In the genomic region with DNA sequence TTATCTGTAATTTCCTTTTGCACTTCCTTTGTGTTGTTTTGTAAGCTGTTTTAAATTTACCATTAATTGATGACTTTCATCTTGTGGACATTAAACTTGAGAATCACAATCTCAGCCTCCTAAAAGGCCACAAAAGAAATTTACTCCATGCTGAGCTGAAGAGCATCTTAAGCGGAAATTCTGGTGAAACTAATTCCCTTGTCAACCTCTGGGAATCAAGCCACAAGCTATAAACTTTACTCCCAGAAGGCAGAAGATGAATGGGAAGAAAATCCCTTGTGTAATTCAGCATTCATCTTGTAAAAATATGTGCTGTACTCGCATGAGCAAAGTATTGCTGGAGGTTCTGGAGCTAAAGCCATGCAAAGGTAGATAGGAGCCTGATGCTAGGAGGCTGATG, we compare ENCODE assay signal across 17 mouse cellular contexts.
DNase-seq lines count a peak whose midpoint lies in the region; ATAC-seq and TF ChIP-seq lines count a peak whose summit lies in the region.
"Had no signal": no experiment of that assay in that cellular context is flagged by ENCODE, and none has a peak within 500 bp of the region (broad histone marks: within the 10 kb centered on the region; RNA-seq: fewer than 3 reads in every experiment).

No protein-coding gene starts in this region.

- WGBS in kidney, embryonic 16.5 days = 47% methylated on average over 2 of the region's 2 CpGs
- 57% methylated on average over 2 of the region's 2 CpGs for WGBS in kidney, embryonic 15.5 days
- WGBS in lung, embryonic 14.5 days = 39% methylated on average over 2 of the region's 2 CpGs

- H3K36me3 ChIP-seq in kidney, embryonic 16.5 days (ENCODE audit: insufficient read depth, low read length) = no peaks in the 10 kb centered on the region
- no peaks in the 10 kb centered on the region for H3K36me3 ChIP-seq in kidney, embryonic 15.5 days
- no peaks in the 10 kb centered on the region for H3K36me3 ChIP-seq in lung, embryonic 14.5 days (ENCODE audit: insufficient read depth)
- H3K36me3 ChIP-seq: forebrain, embryonic 15.5 days; heart, embryonic 10.5 days; hindbrain, embryonic 12.5 days had no signal

- H3K9me3 ChIP-seq in kidney, embryonic 16.5 days (ENCODE audit: low read length) = no peaks in the 10 kb centered on the region
- no peaks in the 10 kb centered on the region for H3K9me3 ChIP-seq in kidney, embryonic 15.5 days (replicated peaks)
- no peaks in the 10 kb centered on the region for H3K9me3 ChIP-seq in lung, embryonic 14.5 days (ENCODE audit: low read depth, low read length)
- H3K9me3 ChIP-seq: forebrain, embryonic 15.5 days; heart, embryonic 10.5 days; hindbrain, embryonic 12.5 days had no signal

- TF ChIP-seq CTCF in lung, embryonic 14.5 days (IDR thresholded peaks at IDR 0.05; ENCODE audit: low read depth) = no peak

- ATAC-seq in kidney, embryonic 16.5 days (ENCODE audit: low FRiP score, low TSS enrichment) = peak; percentile 31; the same call in 1 of the 2 replicates
- no peak for ATAC-seq in kidney, embryonic 15.5 days (replicated peaks; ENCODE audit: low FRiP score)
- ATAC-seq in lung, embryonic 14.5 days (ENCODE audit: insufficient read depth) = no peak
- ATAC-seq: forebrain, embryonic 15.5 days; hindbrain, postnatal 0 days had no signal

- H3K27me3 ChIP-seq in kidney, embryonic 16.5 days (ENCODE audit: insufficient read depth, low read length) = no peaks in the 10 kb centered on the region
- H3K27me3 ChIP-seq in kidney, embryonic 15.5 days = no peaks in the 10 kb centered on the region
- no peaks in the 10 kb centered on the region for H3K27me3 ChIP-seq in lung, embryonic 14.5 days (ENCODE audit: insufficient read depth, low read length)
- H3K27me3 ChIP-seq: forebrain, embryonic 15.5 days; hindbrain, embryonic 12.5 days had no signal

- no peak overlapping the region for H3K27ac ChIP-seq in kidney, embryonic 16.5 days (ENCODE audit: low read length)
- no peak overlapping the region for H3K27ac ChIP-seq in kidney, embryonic 15.5 days
- no peak overlapping the region for H3K27ac ChIP-seq in lung, embryonic 14.5 days (ENCODE audit: low read depth)
- H3K27ac ChIP-seq: forebrain, embryonic 15.5 days; heart, embryonic 10.5 days; hindbrain, embryonic 12.5 days; hindbrain, postnatal 0 days had no signal

- no peak overlapping the region for H3K4me3 ChIP-seq in kidney, embryonic 16.5 days (ENCODE audit: low read length)
- no peak overlapping the region for H3K4me3 ChIP-seq in kidney, embryonic 15.5 days (replicated peaks)
- H3K4me3 ChIP-seq in lung, embryonic 14.5 days (ENCODE audit: low read depth, low read length) = no peak overlapping the region
- H3K4me3 ChIP-seq: forebrain, embryonic 15.5 days; heart, embryonic 10.5 days; hindbrain, embryonic 12.5 days had no signal

- DNase-seq in lung, embryonic 14.5 days = peak; percentile 14
- no peak for DNase-seq in lung, postnatal 4 days
- peak; percentile 3 for DNase-seq in brain, adult 2 months (ENCODE audit: low read depth, low spot score)
- DNase-seq in ovary, postnatal 10 days (ENCODE audit: low spot score) = no peak
- DNase-seq: adrenal gland, postnatal 10 days; cerebellum, adult 18-20 months; cerebellum, adult 9-11 months; gastrocnemius, postnatal 36 days; heart, adult 11 months; heart, postnatal 10 days; heart, postnatal 4 days had no signal

- no peak overlapping the region for H3K4me2 ChIP-seq in kidney, embryonic 16.5 days (replicated peaks; ENCODE audit: low read depth, low read length)
- H3K4me2 ChIP-seq in kidney, embryonic 15.5 days = no peak overlapping the region
- H3K4me2 ChIP-seq in lung, embryonic 14.5 days = no peak overlapping the region
- H3K4me2 ChIP-seq: forebrain, embryonic 15.5 days; hindbrain, embryonic 12.5 days had no signal

- no peak overlapping the region for H3K9ac ChIP-seq in kidney, embryonic 16.5 days (replicated peaks; ENCODE audit: low read length)
- no peak overlapping the region for H3K9ac ChIP-seq in kidney, embryonic 15.5 days
- H3K9ac ChIP-seq in lung, embryonic 14.5 days = no peak overlapping the region
- H3K9ac ChIP-seq: forebrain, embryonic 15.5 days; hindbrain, embryonic 12.5 days had no signal

- no peaks in the 10 kb centered on the region for H3K4me1 ChIP-seq in kidney, embryonic 16.5 days (ENCODE audit: insufficient read depth, low read length)
- no peaks in the 10 kb centered on the region for H3K4me1 ChIP-seq in kidney, embryonic 15.5 days
- H3K4me1 ChIP-seq in lung, embryonic 14.5 days (ENCODE audit: insufficient read depth) = no peaks in the 10 kb centered on the region
- H3K4me1 ChIP-seq: forebrain, embryonic 15.5 days; heart, embryonic 10.5 days; hindbrain, embryonic 12.5 days had no signal

Comparison
In these comparisons a context has a peak if more than half of its experiments do, and no peak if none do; other contexts are left out.
1. DNase-seq: peak in lung, embryonic 14.5 days (single experiment) and brain, adult 2 months (single experiment); none in lung, postnatal 4 days (0 of 2) and ovary, postnatal 10 days (single experiment).